Mouse (Mus musculus): ENCODE results near the gene Olfr411.

Olfr411 gene

GRCm38 (mm10) chr11:74352550-74352949, at the start of gene Olfr411:
Gene Olfr411, minus strand, starts transcription at chr11:74352650.
- DNase-seq (ENCODE audit: low read depth, low spot score) = no peak

- DNase-seq (ENCODE audit: low read depth, low spot score) = peak; percentile 23
Measured at GRCm38 (mm10) chr11:74402126-74402525, 49.7 kb upstream of the Olfr411 start.

- DNase-seq (ENCODE audit: low read depth, low spot score) = no peak
Measured at GRCm38 (mm10) chr11:74395583-74395982, 43.1 kb upstream of the Olfr411 start.

- DNase-seq (ENCODE audit: low read depth, low spot score) = no peak
Measured at GRCm38 (mm10) chr11:74393489-74393888, 41.0 kb upstream of the Olfr411 start.

GRCm38 (mm10) chr11:74392903-74393302, 40.5 kb upstream of the Olfr411 start:
- DNase-seq (ENCODE audit: low read depth, low spot score) = no peak

- no peak for DNase-seq (ENCODE audit: low read depth, low spot score)
Measured at GRCm38 (mm10) chr11:74391899-74392298, 39.4 kb upstream of the Olfr411 start.

- DNase-seq (ENCODE audit: low read depth, low spot score) = no peak
Measured at GRCm38 (mm10) chr11:74387203-74387602, 34.8 kb upstream of the Olfr411 start.

- no peak for DNase-seq (ENCODE audit: low read depth, low spot score)
Measured at GRCm38 (mm10) chr11:74385674-74386073, 33.2 kb upstream of the Olfr411 start.

- DNase-seq (ENCODE audit: low read depth, low spot score) = no peak
Measured at GRCm38 (mm10) chr11:74379166-74379873, 26.9 kb upstream of the Olfr411 start.

GRCm38 (mm10) chr11:74376847-74377246, 24.4 kb upstream of the Olfr411 start:
- peak; percentile 64 for DNase-seq (ENCODE audit: low read depth, low spot score)

GRCm38 (mm10) chr11:74371393-74372100, 19.1 kb upstream of the Olfr411 start:
- DNase-seq (ENCODE audit: low read depth, low spot score) = peak; percentile 87

GRCm38 (mm10) chr11:74361769-74362168, 9.3 kb upstream of the Olfr411 start, which contains the start of gene Olfr412:
Gene Olfr412, plus strand, starts transcription at chr11:74362069.
- no peak for DNase-seq (ENCODE audit: low read depth, low spot score)

GRCm38 (mm10) chr11:74337931-74338330, 14.5 kb downstream of the Olfr411 start, which contains the start of gene Olfr410:
Gene Olfr410, minus strand, starts transcription at chr11:74338031.
- DNase-seq (ENCODE audit: low read depth, low spot score) = no peak

- no peak for DNase-seq (ENCODE audit: low read depth, low spot score)
Measured at GRCm38 (mm10) chr11:74328781-74329180, 23.7 kb downstream of the Olfr411 start.

GRCm38 (mm10) chr11:74326044-74326443, 26.4 kb downstream of the Olfr411 start:
- DNase-seq (ENCODE audit: low read depth, low spot score) = no peak
